Mouse (Mus musculus): Measurements from ENCODE around the gene Flt1. TPM values are rescaled to one million over a fixed set of nuclear protein-coding genes. Genes with fewer than 3 reads are reported as not detected.

Gene Flt1
- polyA plus RNA-seq, 1 experiment from 2014 or later, result 3.9 TPM

DNA sequence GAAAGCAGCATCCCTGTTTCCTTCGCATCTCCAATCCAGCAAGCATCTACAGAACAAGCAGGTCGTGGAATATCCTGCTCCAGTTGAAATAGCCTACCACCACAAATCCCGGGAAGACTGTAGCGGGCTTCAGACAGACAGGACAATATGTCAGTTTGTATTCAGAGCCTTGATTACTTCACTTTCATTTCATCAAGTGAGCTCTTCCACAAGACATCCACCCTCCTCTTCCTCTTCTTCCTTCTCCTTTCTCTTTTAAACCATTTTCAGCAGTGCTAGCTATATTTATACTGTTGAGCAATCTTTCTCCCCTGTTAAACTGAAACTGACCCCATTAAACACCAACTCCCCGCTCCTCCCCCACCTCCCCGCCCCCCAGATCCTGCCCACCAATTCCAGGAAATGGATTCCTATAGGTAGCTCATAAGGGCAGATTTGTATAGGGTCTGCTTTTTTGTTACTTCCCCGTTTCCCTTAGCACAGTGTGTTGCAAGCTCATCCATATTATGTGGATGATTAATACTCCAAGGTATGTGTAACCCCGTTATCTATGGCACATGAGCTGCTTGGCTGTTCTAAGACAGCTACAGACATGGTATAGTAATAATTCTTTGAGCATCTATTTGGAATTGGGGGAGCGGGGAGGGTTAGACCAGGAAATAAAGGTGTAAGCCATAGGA is 33.0 kb upstream of the Flt1 start:
- Histone ChIP-seq H3K36me3 (ENCODE audit: control insufficient read depth, insufficient read depth, low read length) (no peaks in the 10 kb centered on the region), H3K4me1 (replicated peaks; ENCODE audit: control insufficient read depth, insufficient read depth) (no peaks in the 10 kb centered on the region), H3K9ac (ENCODE audit: low read length) (no peak overlapping the region; the same call in 1 of the 2 replicates), H3K27me3 (ENCODE audit: control insufficient read depth, insufficient read depth, low read length) (no peaks in the 10 kb centered on the region), H3K4me2 (replicated peaks; ENCODE audit: low read depth) (peak overlapping the region; percentile 42), H3K9me3 (ENCODE audit: control insufficient read depth, low read length) (no peaks in the 10 kb centered on the region), H3K27ac (replicated peaks) (no peak overlapping the region), H3K4me3 (ENCODE audit: low read depth, low read length) (peak overlapping the region; percentile 12; the same call in 1 of the 2 replicates)
- TF ChIP-seq EP300 (optimal IDR thresholded peaks at IDR 0.05) (no peak), CTCF (IDR thresholded peaks at IDR 0.05; ENCODE audit: low read depth) (no peak)
- ATAC-seq (ENCODE audit: low FRiP score, low TSS enrichment), result no peak
- WGBS, result 62% methylated on average over 9 of the region's 9 CpGs
- DNase-seq (ENCODE audit: low spot score), result no peak

- no peak overlapping the region for H3K27ac ChIP-seq (replicated peaks)
- peak overlapping the region; percentile 42 for H3K4me2 ChIP-seq (replicated peaks; ENCODE audit: low read depth)
- H3K36me3 ChIP-seq (ENCODE audit: control insufficient read depth, insufficient read depth, low read length), result no peaks in the 10 kb centered on the region
- no peaks in the 10 kb centered on the region for H3K27me3 ChIP-seq (ENCODE audit: control insufficient read depth, insufficient read depth, low read length)
- ATAC-seq (ENCODE audit: low FRiP score, low TSS enrichment) (peak; percentile 47), DNase-seq (ENCODE audit: low spot score) (peak; percentile 57)
- WGBS, result 46% methylated on average over 12 of the region's 12 CpGs
- no peak overlapping the region; the same call in 1 of the 2 replicates for H3K9ac ChIP-seq (ENCODE audit: low read length)
- H3K4me3 ChIP-seq (ENCODE audit: low read depth, low read length), result peak overlapping the region; percentile 12; the same call in 1 of the 2 replicates
- no peaks in the 10 kb centered on the region; the same call in 1 of the 2 replicates for H3K4me1 ChIP-seq (replicated peaks; ENCODE audit: control insufficient read depth, insufficient read depth)
- TF ChIP-seq CTCF (IDR thresholded peaks at IDR 0.05; ENCODE audit: low read depth) (peak; percentile 35; the same call in 1 of the 2 replicates), EP300 (optimal IDR thresholded peaks at IDR 0.05) (no peak)
- no peaks in the 10 kb centered on the region for H3K9me3 ChIP-seq (ENCODE audit: control insufficient read depth, low read length)
Observed at GRCm38 (mm10) chr5:147757832-147758587, 32.2 kb upstream of the Flt1 start.

DNA sequence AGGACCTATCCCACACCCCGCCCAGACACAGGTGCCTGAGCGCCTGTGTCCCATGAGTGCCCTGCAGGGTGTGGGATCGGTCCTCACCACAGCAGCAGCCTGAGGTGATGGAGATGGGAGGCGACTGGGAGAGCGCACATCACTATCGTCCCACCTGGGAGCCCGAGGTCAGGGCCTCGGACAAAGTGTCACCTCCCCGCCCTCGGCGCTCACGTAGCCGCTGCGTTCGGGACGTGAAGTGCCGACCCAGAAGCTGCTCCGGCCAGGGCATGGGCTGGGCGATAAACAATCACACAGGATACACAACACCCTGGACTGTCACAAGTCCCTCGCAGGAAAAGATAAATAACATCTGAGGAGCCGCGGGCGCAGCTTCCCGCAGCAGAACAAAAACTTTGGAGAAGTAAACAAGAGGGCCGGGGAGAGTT is 27.1 kb upstream of the Flt1 start:
- no peaks in the 10 kb centered on the region; the same call in 1 of the 2 replicates for H3K27me3 ChIP-seq (ENCODE audit: control insufficient read depth, insufficient read depth, low read length)
- H3K4me3 ChIP-seq (ENCODE audit: low read depth, low read length), result peak overlapping the region; percentile 8; the same call in 1 of the 2 replicates
- DNase-seq (ENCODE audit: low spot score) (peak; percentile 15), ATAC-seq (ENCODE audit: low FRiP score, low TSS enrichment) (0 out of 2 replicates have a peak, but pooled peaks have one; percentile 49)
- peak overlapping the region; percentile 28 for H3K4me2 ChIP-seq (replicated peaks; ENCODE audit: low read depth)
- WGBS, result 4% methylated on average over 25 of the region's 25 CpGs
- no peak overlapping the region for H3K9ac ChIP-seq (ENCODE audit: low read length)
- TF ChIP-seq CTCF (IDR thresholded peaks at IDR 0.05; ENCODE audit: low read depth) (no peak), EP300 (optimal IDR thresholded peaks at IDR 0.05) (no peak)
- H3K36me3 ChIP-seq (ENCODE audit: control insufficient read depth, insufficient read depth, low read length), result no peaks in the 10 kb centered on the region
- H3K4me1 ChIP-seq (replicated peaks; ENCODE audit: control insufficient read depth, insufficient read depth), result peaks cover 3% of the 10 kb centered on the region; the same call in 1 of the 2 replicates
- H3K27ac ChIP-seq (replicated peaks), result no peak overlapping the region
- H3K9me3 ChIP-seq (ENCODE audit: control insufficient read depth, low read length), result no peaks in the 10 kb centered on the region

DNA sequence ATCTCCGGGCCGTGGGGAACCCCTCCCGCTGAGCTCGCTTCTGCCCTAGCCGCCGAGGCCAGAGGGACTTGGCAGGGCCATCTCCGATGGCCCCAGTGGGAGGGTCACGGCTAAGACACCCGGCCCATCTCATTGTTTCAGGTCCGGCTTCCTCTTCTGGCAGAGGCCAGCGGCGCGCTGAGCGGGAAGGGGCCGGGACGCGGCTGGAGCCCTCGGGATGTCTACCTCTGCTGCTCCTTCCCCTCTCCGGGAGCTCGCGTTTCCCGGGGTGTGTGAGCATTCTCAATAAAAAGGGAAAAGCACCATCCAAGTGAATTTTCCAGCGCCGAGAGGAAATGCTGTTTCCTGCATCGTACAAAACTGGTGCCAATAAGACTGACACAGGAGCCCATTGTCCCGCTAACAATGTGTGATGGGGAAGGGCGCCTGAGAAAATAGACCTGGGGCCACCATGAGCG is 25.9 kb upstream of the Flt1 start:
- peaks cover 3% of the 10 kb centered on the region; the same call in 1 of the 2 replicates for H3K4me1 ChIP-seq (replicated peaks; ENCODE audit: control insufficient read depth, insufficient read depth)
- no peak overlapping the region for H3K27ac ChIP-seq (replicated peaks)
- no peak for ATAC-seq (ENCODE audit: low FRiP score, low TSS enrichment)
- TF ChIP-seq CTCF (IDR thresholded peaks at IDR 0.05; ENCODE audit: low read depth) (no peak), EP300 (optimal IDR thresholded peaks at IDR 0.05) (no peak)
- H3K4me3 ChIP-seq (ENCODE audit: low read depth, low read length), result peak overlapping the region; percentile 13; the same call in 1 of the 2 replicates
- no peak overlapping the region for H3K9ac ChIP-seq (ENCODE audit: low read length)
- under 1% methylated on average over 27 of the region's 28 CpGs for WGBS
- H3K9me3 ChIP-seq (ENCODE audit: control insufficient read depth, low read length), result no peaks in the 10 kb centered on the region
- no peaks in the 10 kb centered on the region; the same call in 1 of the 2 replicates for H3K27me3 ChIP-seq (ENCODE audit: control insufficient read depth, insufficient read depth, low read length)
- DNase-seq (ENCODE audit: low spot score), result no peak
- H3K36me3 ChIP-seq (ENCODE audit: control insufficient read depth, insufficient read depth, low read length), result no peaks in the 10 kb centered on the region
- peak overlapping the region; percentile 42 for H3K4me2 ChIP-seq (replicated peaks; ENCODE audit: low read depth)

DNA sequence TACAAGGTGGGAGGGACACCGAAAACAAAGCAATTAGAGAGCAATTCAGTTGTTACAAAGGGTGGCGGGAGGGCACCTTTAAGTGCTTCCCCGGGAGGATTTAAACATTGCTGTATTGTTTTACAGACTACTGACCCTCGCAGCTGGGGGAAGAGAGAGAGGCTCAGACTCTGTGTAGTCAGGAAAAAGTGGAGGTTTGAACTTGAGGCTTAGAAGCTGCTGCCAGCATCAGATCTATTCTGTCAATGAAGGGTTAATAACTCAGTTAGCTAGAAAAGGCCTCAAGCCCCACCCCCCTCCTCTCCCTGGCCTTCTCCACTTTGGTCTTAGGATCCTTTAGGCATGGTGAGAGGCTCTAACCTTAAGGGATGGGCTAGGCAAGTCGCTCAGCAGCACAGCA is 24.2 kb upstream of the Flt1 start:
- no peaks in the 10 kb centered on the region; the same call in 1 of the 2 replicates for H3K27me3 ChIP-seq (ENCODE audit: control insufficient read depth, insufficient read depth, low read length)
- no peaks in the 10 kb centered on the region for H3K36me3 ChIP-seq (ENCODE audit: control insufficient read depth, insufficient read depth, low read length)
- ATAC-seq (ENCODE audit: low FRiP score, low TSS enrichment) (no peak), DNase-seq (ENCODE audit: low spot score) (no peak)
- no peaks in the 10 kb centered on the region for H3K9me3 ChIP-seq (ENCODE audit: control insufficient read depth, low read length)
- peaks cover 3% of the 10 kb centered on the region; the same call in 1 of the 2 replicates for H3K4me1 ChIP-seq (replicated peaks; ENCODE audit: control insufficient read depth, insufficient read depth)
- no peak overlapping the region for H3K4me2 ChIP-seq (replicated peaks; ENCODE audit: low read depth)
- TF ChIP-seq CTCF (IDR thresholded peaks at IDR 0.05; ENCODE audit: low read depth), result no peak
- TF ChIP-seq EP300 (optimal IDR thresholded peaks at IDR 0.05), result no peak
- no peak overlapping the region for H3K4me3 ChIP-seq (ENCODE audit: low read depth, low read length)
- WGBS, result 32% methylated on average over 5 of the region's 5 CpGs
- H3K27ac ChIP-seq (replicated peaks), result no peak overlapping the region
- H3K9ac ChIP-seq (ENCODE audit: low read length), result no peak overlapping the region

Data from stomach, postnatal 0 days (tissue).